Mouse (Mus musculus) ES-Bruce4 (cell line): ENCODE results near the gene Slc39a11.

Experiments
- CTCF ChIP-seq: IDR thresholded peaks from one replicate; pipeline ENCODE4 v1.8.1; 2011; ENCODE audit warnings: low read depth, low read length
- EP300 ChIP-seq: IDR thresholded peaks from 2 replicates; pipeline ENCODE4 v1.6.1; 2011; ENCODE audit warnings: low read depth, low read length; ENCODE audit not compliant: insufficient read depth
- POLR2A ChIP-seq: IDR thresholded peaks from one replicate; pipeline ENCODE4 v1.8.1; 2011; ENCODE audit warnings: low read length; ENCODE audit not compliant: insufficient read depth

DNA sequence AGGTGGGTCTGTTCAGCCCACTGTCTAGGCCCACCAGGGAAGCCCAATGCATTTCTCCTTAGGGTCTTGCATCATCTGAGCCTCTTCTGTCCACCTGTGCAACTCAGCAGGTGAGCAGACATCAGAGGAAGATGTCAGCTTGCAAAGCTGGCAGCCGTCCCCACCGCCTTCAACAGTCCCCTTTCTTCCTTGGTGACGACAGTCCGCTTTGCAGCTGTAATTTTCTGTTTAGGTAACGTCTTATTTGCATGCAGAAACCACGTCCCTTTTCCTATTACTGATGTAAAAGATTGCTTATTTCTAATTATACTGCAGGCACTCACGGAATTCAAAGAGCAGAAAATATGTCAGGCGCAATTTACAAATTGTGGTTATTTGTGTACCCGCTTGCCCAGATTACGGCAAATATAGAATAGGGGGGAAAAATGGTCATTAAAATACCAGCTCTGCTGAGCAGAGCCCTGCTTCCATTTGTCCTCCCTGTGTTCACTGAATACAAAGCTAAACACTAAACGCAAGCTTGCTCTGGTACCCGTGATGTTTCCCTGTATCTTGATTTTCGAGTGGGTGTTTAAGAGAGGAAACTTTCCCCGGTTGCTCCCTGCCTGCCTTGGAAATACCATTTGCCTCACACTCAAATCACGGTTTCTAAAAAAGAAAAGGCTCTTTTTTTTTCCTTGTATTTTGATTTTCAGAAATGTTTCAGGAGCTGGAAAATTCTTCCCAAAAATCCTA is 230.8 kb downstream of the Slc39a11 start:
- TF ChIP-seq CTCF (no peak), POLR2A (no peak), EP300 (no peak)
